In the genomic region with DNA sequence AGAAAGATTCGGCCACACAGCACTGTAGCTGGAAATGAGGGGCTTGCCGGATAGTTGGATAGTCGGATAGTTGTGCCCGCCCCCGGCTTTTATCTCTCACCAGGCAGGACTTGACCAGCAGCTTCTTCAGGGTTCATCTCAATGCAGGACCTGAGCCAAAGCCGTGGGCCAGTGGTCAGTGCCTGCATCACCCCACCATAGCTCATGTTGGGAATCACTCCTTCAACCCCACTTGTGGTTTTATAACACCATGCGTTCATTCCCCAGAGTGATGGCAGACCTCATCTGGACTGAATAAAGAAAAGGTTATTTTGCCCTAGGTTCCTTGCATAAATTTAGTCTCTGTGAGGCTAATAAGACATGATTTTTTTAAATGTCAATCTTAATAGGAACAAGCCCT, we compare ENCODE assay signal across 15 mouse cellular contexts. TPM values are rescaled to one million over a fixed set of nuclear protein-coding genes. Genes with fewer than 3 reads are reported as not detected.
DNase-seq lines count a peak whose midpoint lies in the region; ATAC-seq and TF ChIP-seq lines count a peak whose summit lies in the region.
"Had no signal": no experiment of that assay in that cellular context is flagged by ENCODE, and none has a peak within 500 bp of the region (broad histone marks: within the 10 kb centered on the region; RNA-seq: fewer than 3 reads in every experiment).

No protein-coding gene starts in this region.

- H3K4me1 ChIP-seq in heart, embryonic 13.5 days: peaks cover 72% of the 10 kb centered on the region
- peaks cover 96% of the 10 kb centered on the region for H3K4me1 ChIP-seq in E14TG2a.4 (replicated peaks; ENCODE audit: low read depth, low read length)
- peaks cover 63% of the 10 kb centered on the region for H3K4me1 ChIP-seq in embryonic facial prominence, embryonic 12.5 days
- H3K4me1 ChIP-seq in midbrain, embryonic 13.5 days (replicated peaks): peaks cover 73% of the 10 kb centered on the region

- DNase-seq in heart, adult 11 months: no peak
- no peak for DNase-seq in frontal cortex, adult 2 months (ENCODE audit: extremely low spot score in 1 of 2, low spot score in 1 of 2)
- DNase-seq in layer of hippocampus, postnatal 25 days (ENCODE audit: extremely low spot score in 1 of 2, low spot score in 1 of 2): no peak
- DNase-seq: adrenal gland, adult 8-10 months; cerebellum, adult 18-20 months; heart, postnatal 14 days; kidney, postnatal 14 days; lung, postnatal 10 days; thymus, adult 2 months had no signal

- H3K27ac ChIP-seq in heart, embryonic 13.5 days (replicated peaks): no peak overlapping the region
- peak overlapping the region; percentile 67 for H3K27ac ChIP-seq in embryonic facial prominence, embryonic 12.5 days
- peak overlapping the region; percentile 32 for H3K27ac ChIP-seq in midbrain, embryonic 13.5 days
- H3K27ac ChIP-seq: intestine, embryonic 15.5 days; liver, embryonic 14.5 days had no signal

- peak overlapping the region; percentile 40 for H3K9ac ChIP-seq in heart, embryonic 13.5 days
- H3K9ac ChIP-seq in embryonic facial prominence, embryonic 12.5 days: no peak overlapping the region
- peak overlapping the region; percentile 26; the same call in 1 of the 2 replicates for H3K9ac ChIP-seq in midbrain, embryonic 13.5 days (replicated peaks)
- H3K9ac ChIP-seq: intestine, embryonic 15.5 days; liver, embryonic 14.5 days had no signal

- WGBS in heart, embryonic 13.5 days: 42% methylated on average over 7 of the region's 7 CpGs
- 20% methylated on average over 7 of the region's 7 CpGs for WGBS in embryonic facial prominence, embryonic 12.5 days
- 49% methylated on average over 7 of the region's 7 CpGs for WGBS in midbrain, embryonic 13.5 days

- H3K27me3 ChIP-seq in heart, embryonic 13.5 days (replicated peaks): no peaks in the 10 kb centered on the region
- peaks cover 40% of the 10 kb centered on the region for H3K27me3 ChIP-seq in E14TG2a.4 (ENCODE audit: insufficient read depth, low read length)
- H3K27me3 ChIP-seq in embryonic facial prominence, embryonic 12.5 days: no peaks in the 10 kb centered on the region
- H3K27me3 ChIP-seq in midbrain, embryonic 13.5 days: no peaks in the 10 kb centered on the region
- H3K27me3 ChIP-seq: intestine, embryonic 15.5 days had no signal

- H3K4me2 ChIP-seq in heart, embryonic 13.5 days: no peak overlapping the region
- 0 out of 2 replicates have a peak overlapping the region, but pooled peaks have one; percentile 1 for H3K4me2 ChIP-seq in embryonic facial prominence, embryonic 12.5 days (replicated peaks)
- H3K4me2 ChIP-seq in midbrain, embryonic 13.5 days (replicated peaks): no peak overlapping the region
- H3K4me2 ChIP-seq: intestine, embryonic 15.5 days had no signal

- no peak for ATAC-seq in heart, embryonic 13.5 days (ENCODE audit: extremely low read depth, insufficient number of reproducible peaks, low FRiP score, low TSS enrichment)
- no peak for ATAC-seq in embryonic facial prominence, embryonic 12.5 days (ENCODE audit: insufficient number of reproducible peaks, insufficient read depth, low FRiP score, low TSS enrichment)
- no peak for ATAC-seq in midbrain, embryonic 13.5 days
- ATAC-seq: intestine, embryonic 15.5 days had no signal

- no peaks in the 10 kb centered on the region for H3K9me3 ChIP-seq in heart, embryonic 13.5 days
- H3K9me3 ChIP-seq in E14TG2a.4 (ENCODE audit: low read length): no peaks in the 10 kb centered on the region
- H3K9me3 ChIP-seq in embryonic facial prominence, embryonic 12.5 days: no peaks in the 10 kb centered on the region
- no peaks in the 10 kb centered on the region for H3K9me3 ChIP-seq in midbrain, embryonic 13.5 days
- H3K9me3 ChIP-seq: intestine, embryonic 15.5 days had no signal

- H3K36me3 ChIP-seq in heart, embryonic 13.5 days: peaks cover 23% of the 10 kb centered on the region
- H3K36me3 ChIP-seq in E14TG2a.4 (ENCODE audit: insufficient read depth, low read length): peaks cover 53% of the 10 kb centered on the region
- peaks cover 14% of the 10 kb centered on the region for H3K36me3 ChIP-seq in embryonic facial prominence, embryonic 12.5 days
- peaks cover 15% of the 10 kb centered on the region for H3K36me3 ChIP-seq in midbrain, embryonic 13.5 days
- H3K36me3 ChIP-seq: intestine, embryonic 15.5 days had no signal

- TF ChIP-seq CTCF in E14TG2a.4 (conservative IDR thresholded peaks at IDR 0.05; ENCODE audit: low read length): no peak

- no peak overlapping the region for H3K4me3 ChIP-seq in heart, embryonic 13.5 days
- 0 out of 2 replicates have a peak overlapping the region, but pooled peaks have one; percentile 7 for H3K4me3 ChIP-seq in E14TG2a.4 (replicated peaks; ENCODE audit: low read length)
- no peak overlapping the region for H3K4me3 ChIP-seq in embryonic facial prominence, embryonic 12.5 days
- H3K4me3 ChIP-seq in midbrain, embryonic 13.5 days (replicated peaks): no peak overlapping the region
- H3K4me3 ChIP-seq: intestine, embryonic 15.5 days had no signal

RNA-seq across cellular contexts. Expression of a gene that starts 9.1 kb away (rescaled TPM):
- polyA plus RNA-seq in heart, embryonic 13.5 days (2015; fragmentation: Nextera tagmentation; extraction: Ambion mirVana): 3.4 and 4.3 TPM in 2 replicates
- 7.0 and 8.4 TPM in 2 replicates for polyA plus RNA-seq in embryonic facial prominence, embryonic 12.5 days (2016; fragmentation: Nextera tagmentation; extraction: Ambion mirVana)
- polyA plus RNA-seq in midbrain, embryonic 13.5 days (2015; fragmentation: Nextera tagmentation; extraction: Ambion mirVana): 4.8 and 5.1 TPM in 2 replicates
- 19.1 and 19.2 TPM in 2 replicates for polyA plus RNA-seq in frontal cortex, adult 2 months (2012; rRNA removed)
- 10 to 100 TPM; 40.6 to 45.7 TPM for total RNA-seq in layer of hippocampus, postnatal 25 days (2021)

RNA-seq across cellular contexts. Expression of a gene that starts 53.4 kb away (rescaled TPM):
- 6.9 and 7.4 TPM in 2 replicates for polyA plus RNA-seq in heart, embryonic 13.5 days (2015; fragmentation: Nextera tagmentation; extraction: Ambion mirVana)
- polyA plus RNA-seq in embryonic facial prominence, embryonic 12.5 days (2016; fragmentation: Nextera tagmentation; extraction: Ambion mirVana): 10.8 and 12.4 TPM in 2 replicates
- 14.3 and 14.8 TPM in 2 replicates for polyA plus RNA-seq in midbrain, embryonic 13.5 days (2015; fragmentation: Nextera tagmentation; extraction: Ambion mirVana)
- 30.7 and 30.8 TPM in 2 replicates for polyA plus RNA-seq in frontal cortex, adult 2 months (2012; rRNA removed)
- 10 to 100 TPM; 18.6 to 24.1 TPM for total RNA-seq in layer of hippocampus, postnatal 25 days (2021)
